Mouse (Mus musculus) bone marrow macrophage, adult 2 months (primary cell): ENCODE data around the gene Trim16. TPM values are rescaled to one million over a fixed set of nuclear protein-coding genes. Genes with fewer than 3 reads are reported as not detected.

ENCODE experiments used
- H3K27ac ChIP-seq: 2 replicates; pipeline ENCODE4 v1.5.1; 2012; ENCODE audit warnings: low read depth, low read length; ENCODE audit not compliant: insufficient read depth
- H3K4me1 ChIP-seq: 2 replicates; pipeline ENCODE4 v1.6.1; 2012; ENCODE audit warnings: low read length; ENCODE audit not compliant: control insufficient read depth, insufficient read depth
- H3K4me3 ChIP-seq: 2 replicates; pipeline ENCODE4 v1.5.1; 2012; ENCODE audit warnings: mild to moderate bottlenecking, low read length, moderate library complexity; ENCODE audit not compliant: insufficient read depth
- CTCF ChIP-seq: IDR thresholded peaks from 2 replicates; pipeline ENCODE4 v1.5.1; 2012; ENCODE audit warnings: low read depth, mild to moderate bottlenecking, low read length, moderate library complexity
- POLR2A ChIP-seq: IDR thresholded peaks from 2 replicates; pipeline ENCODE4 v1.6.1; 2012; ENCODE audit warnings: mild to moderate bottlenecking, low read depth, low read length, borderline replicate concordance
- polyA plus RNA-seq: library from polyadenylated mRNA; stranded (reverse); fragments of >200 nt; gene quantifications from 2 replicates; pipeline ENCODE4 v1.2.4, GENCODE M21; 2012; ENCODE audit not compliant: missing spikeins, insufficient read depth, insufficient read length

Trim16 gene
- polyA plus RNA-seq, 1 experiment: 15.0 TPM

- no peak for TF ChIP-seq CTCF
- TF ChIP-seq POLR2A: no peak
- H3K27ac ChIP-seq: no peak overlapping the region
- no peaks in the 10 kb centered on the region for H3K4me1 ChIP-seq
- H3K4me3 ChIP-seq: no peak overlapping the region
Measured at GRCm38 (mm10) chr11:62890796-62891195, 70.8 kb downstream of the Trim16 start.

- Histone ChIP-seq H3K4me1 (no peaks in the 10 kb centered on the region), H3K4me3 (no peak overlapping the region), H3K27ac (no peak overlapping the region)
- TF ChIP-seq CTCF (no peak), POLR2A (no peak)
Measured at GRCm38 (mm10) chr11:62891763-62892162, 71.7 kb downstream of the Trim16 start.

Other genes starting within 250 kb of the Trim16 start
- 107 and 114 TPM in 2 replicates for gene Trpv2, start 245.7 kb upstream of the Trim16 start, polyA plus RNA-seq
- 10.0 and 10.1 TPM in 2 replicates for gene Lrrc75a, start 171.7 kb upstream of the Trim16 start, polyA plus RNA-seq
- 31.1 and 40.5 TPM in 2 replicates for gene Mmgt2, start 171.6 kb upstream of the Trim16 start, polyA plus RNA-seq
- 3.2 and 4.5 TPM in 2 replicates for gene Zfp287, start 88.3 kb upstream of the Trim16 start, polyA plus RNA-seq
- not detected in 2 replicates for gene Gm10428, start 67.1 kb upstream of the Trim16 start, polyA plus RNA-seq
- 1.7 and 2.1 TPM in 2 replicates for gene Zfp286, start 30.8 kb upstream of the Trim16 start, polyA plus RNA-seq
- 1.8 and 4.1 TPM in 2 replicates for gene Fbxw10, start 26.8 kb downstream of the Trim16 start, polyA plus RNA-seq
- 21.4 and 23.0 TPM in 2 replicates for gene Tvp23b, start 59.2 kb downstream of the Trim16 start, polyA plus RNA-seq
- gene Cdrt4, start 131.0 kb downstream of the Trim16 start, polyA plus RNA-seq: not detected in 2 replicates
- gene Tekt3, start 241.4 kb downstream of the Trim16 start, polyA plus RNA-seq: not detected in 2 replicates